Mouse (Mus musculus): ENCODE measurements around the gene Uhmk1. TPM values are rescaled to one million over a fixed set of nuclear protein-coding genes. Genes with fewer than 3 reads are reported as not detected.

The Uhmk1 gene
- polyA plus RNA-seq, 1 experiment from 2014 or later: 6.0 TPM

DNA sequence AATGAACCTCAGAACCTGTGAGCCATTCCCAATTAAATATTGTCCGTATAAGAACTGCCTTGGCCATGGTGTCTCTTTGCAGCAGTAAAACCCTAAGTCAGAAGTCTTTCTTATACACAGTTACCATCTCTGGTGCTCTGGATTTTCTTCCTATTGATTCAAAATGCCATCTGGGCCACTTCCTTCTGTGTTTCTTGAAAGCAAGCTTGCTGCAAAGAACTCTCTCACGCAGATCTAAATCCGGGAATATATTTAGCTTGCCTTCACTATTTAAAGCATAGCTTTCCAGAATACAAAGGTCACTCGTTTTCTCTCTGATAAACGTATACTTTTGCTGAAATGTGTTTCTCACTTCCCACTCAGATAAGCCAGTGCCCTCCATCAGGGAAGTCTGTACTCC, 28.7 kb downstream of the Uhmk1 start:
- Histone ChIP-seq H3K4me3 (ENCODE audit: low read depth, low read length) (no peak overlapping the region), H3K27me3 (ENCODE audit: control insufficient read depth, insufficient read depth, low read depth, low read length) (no peaks in the 10 kb centered on the region), H3K27ac (ENCODE audit: low read length) (no peak overlapping the region), H3K36me3 (ENCODE audit: control insufficient read depth, insufficient read depth) (no peaks in the 10 kb centered on the region), H3K4me2 (ENCODE audit: low read depth, low read length) (no peak overlapping the region), H3K9me3 (replicated peaks; ENCODE audit: control insufficient read depth, low read length) (no peaks in the 10 kb centered on the region), H3K9ac (ENCODE audit: low read depth, low read length) (no peak overlapping the region), H3K4me1 (ENCODE audit: control insufficient read depth, low read depth, low read length) (no peaks in the 10 kb centered on the region)
- WGBS (ENCODE audit: insufficient replicate concordance): 62% methylated on average over 5 of the region's 5 CpGs
- no peak for ATAC-seq (ENCODE audit: low read depth)

DNA sequence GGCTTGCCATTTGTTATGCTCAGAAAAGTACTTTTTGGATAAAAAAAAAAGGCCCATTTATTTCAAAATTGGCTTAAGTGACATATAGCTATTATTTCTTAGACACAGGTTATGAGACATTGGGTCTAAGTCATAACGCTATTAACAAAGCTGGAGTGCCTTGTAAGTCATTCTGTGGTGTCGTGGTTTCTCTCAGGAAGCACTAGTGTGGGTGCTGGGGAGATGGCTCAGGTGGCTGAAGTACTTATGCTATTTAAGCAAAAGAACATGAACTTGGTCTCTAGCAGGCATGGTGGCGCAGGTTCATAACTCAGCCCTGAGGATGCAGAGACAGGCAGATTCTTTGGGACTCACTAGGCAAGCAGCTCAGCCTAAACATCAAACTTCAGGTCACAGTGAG, 30.1 kb downstream of the Uhmk1 start:
- no peak overlapping the region for H3K27ac ChIP-seq (ENCODE audit: low read length)
- no peak overlapping the region for H3K9ac ChIP-seq (ENCODE audit: low read depth, low read length)
- no peaks in the 10 kb centered on the region for H3K27me3 ChIP-seq (ENCODE audit: control insufficient read depth, insufficient read depth, low read depth, low read length)
- 45% methylated on average over 3 of the region's 3 CpGs for WGBS (ENCODE audit: insufficient replicate concordance)
- no peaks in the 10 kb centered on the region for H3K9me3 ChIP-seq (replicated peaks; ENCODE audit: control insufficient read depth, low read length)
- no peak overlapping the region for H3K4me3 ChIP-seq (ENCODE audit: low read depth, low read length)
- ATAC-seq (ENCODE audit: low read depth): no peak
- no peak overlapping the region for H3K4me2 ChIP-seq (ENCODE audit: low read depth, low read length)
- no peaks in the 10 kb centered on the region for H3K4me1 ChIP-seq (ENCODE audit: control insufficient read depth, low read depth, low read length)
- H3K36me3 ChIP-seq (ENCODE audit: control insufficient read depth, insufficient read depth): no peaks in the 10 kb centered on the region

DNA sequence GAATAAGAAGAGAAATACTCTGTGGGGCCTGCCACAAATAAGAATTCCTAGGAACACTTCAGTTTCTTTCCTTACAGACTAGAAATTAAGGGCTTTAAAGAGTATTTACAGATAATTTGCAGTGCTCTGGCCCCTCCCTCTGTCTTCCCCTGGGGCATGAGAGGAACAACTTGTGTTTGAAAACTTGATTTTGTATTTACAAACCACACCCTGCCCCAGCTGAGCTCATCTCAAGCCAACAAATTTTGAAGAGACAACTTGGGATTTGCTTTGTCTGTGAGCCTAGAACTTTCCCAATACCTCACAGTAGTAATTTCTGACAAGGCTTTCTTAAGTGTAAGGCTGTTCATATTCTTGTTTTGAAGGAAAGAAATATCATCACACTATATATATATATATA, 32.5 kb downstream of the Uhmk1 start:
- Histone ChIP-seq H3K27me3 (ENCODE audit: control insufficient read depth, insufficient read depth, low read depth, low read length) (no peaks in the 10 kb centered on the region), H3K27ac (ENCODE audit: low read length) (no peak overlapping the region), H3K4me2 (ENCODE audit: low read depth, low read length) (no peak overlapping the region), H3K36me3 (ENCODE audit: control insufficient read depth, insufficient read depth) (no peaks in the 10 kb centered on the region), H3K9me3 (replicated peaks; ENCODE audit: control insufficient read depth, low read length) (no peaks in the 10 kb centered on the region), H3K9ac (ENCODE audit: low read depth, low read length) (no peak overlapping the region), H3K4me1 (ENCODE audit: control insufficient read depth, low read depth, low read length) (peaks cover 3% of the 10 kb centered on the region), H3K4me3 (ENCODE audit: low read depth, low read length) (no peak overlapping the region)
- no peak for ATAC-seq (ENCODE audit: low read depth)

DNA sequence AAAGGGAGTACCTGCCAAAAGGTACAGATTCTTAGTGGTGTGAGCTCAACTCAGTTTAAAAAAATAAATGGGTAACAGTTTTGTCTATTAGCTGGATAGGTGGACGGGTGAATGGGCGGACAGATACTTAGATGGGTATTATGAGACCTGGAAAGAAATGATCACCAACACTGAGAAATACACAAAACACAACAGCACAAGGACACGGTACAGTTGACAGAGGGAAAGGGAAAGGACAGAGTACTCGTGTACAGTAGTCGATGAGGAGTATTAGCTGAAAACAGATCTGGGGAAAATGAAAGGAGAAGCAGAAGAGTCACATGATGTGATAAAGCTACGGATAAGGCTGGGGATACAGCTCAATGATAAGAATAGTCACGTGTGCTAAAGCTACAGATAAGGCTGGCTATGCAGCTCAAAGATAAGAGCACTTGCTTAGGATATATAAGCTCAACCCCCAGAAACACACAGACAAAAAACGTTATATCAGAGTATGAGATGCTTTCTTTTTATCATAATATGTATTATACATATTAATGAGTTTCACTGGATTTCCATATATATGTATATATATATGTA, 38.4 kb downstream of the Uhmk1 start:
- peak overlapping the region; percentile 86 for H3K27ac ChIP-seq (ENCODE audit: low read length)
- WGBS (ENCODE audit: insufficient replicate concordance): 28% methylated on average over 8 of the region's 8 CpGs

DNA sequence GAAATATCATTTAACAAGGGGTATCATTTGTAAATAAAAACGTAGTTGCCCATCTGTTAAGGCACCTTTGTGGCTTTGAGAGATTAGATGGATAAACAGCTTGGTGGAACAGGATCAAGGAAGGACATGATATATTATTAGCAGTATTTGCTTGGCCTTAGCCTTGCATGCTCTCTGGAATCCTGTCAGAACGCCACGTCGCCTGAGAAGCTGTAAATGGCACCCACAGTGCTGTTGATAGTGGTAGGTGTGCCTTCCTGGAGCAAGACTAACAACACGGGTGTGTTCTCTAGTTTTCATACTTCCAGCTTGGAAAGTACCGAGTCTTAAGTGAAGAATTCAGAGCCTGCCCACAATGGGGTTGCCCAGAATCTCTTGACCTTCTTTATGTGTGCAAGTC, 39.3 kb downstream of the Uhmk1 start:
- Histone ChIP-seq H3K9ac (ENCODE audit: low read depth, low read length) (peak overlapping the region; percentile 26; the same call in 1 of the 2 replicates), H3K4me3 (ENCODE audit: low read depth, low read length) (no peak overlapping the region), H3K4me2 (ENCODE audit: low read depth, low read length) (peak overlapping the region; percentile 97)

More for the DNA sequence above, 38.4 kb downstream of the Uhmk1 start:
- ATAC-seq (ENCODE audit: low read depth): peak; percentile 10
- Histone ChIP-seq H3K4me3 (ENCODE audit: low read depth, low read length) (0 out of 2 replicates have a peak overlapping the region, but pooled peaks have one; percentile 11), H3K4me1 (ENCODE audit: control insufficient read depth, low read depth, low read length) (peaks cover 33% of the 10 kb centered on the region), H3K9ac (ENCODE audit: low read depth, low read length) (peak overlapping the region; percentile 18; the same call in 1 of the 2 replicates), H3K4me2 (ENCODE audit: low read depth, low read length) (peak overlapping the region; percentile 57), H3K9me3 (replicated peaks; ENCODE audit: control insufficient read depth, low read length) (no peaks in the 10 kb centered on the region), H3K27me3 (ENCODE audit: control insufficient read depth, insufficient read depth, low read depth, low read length) (no peaks in the 10 kb centered on the region), H3K36me3 (ENCODE audit: control insufficient read depth, insufficient read depth) (no peaks in the 10 kb centered on the region)

DNA sequence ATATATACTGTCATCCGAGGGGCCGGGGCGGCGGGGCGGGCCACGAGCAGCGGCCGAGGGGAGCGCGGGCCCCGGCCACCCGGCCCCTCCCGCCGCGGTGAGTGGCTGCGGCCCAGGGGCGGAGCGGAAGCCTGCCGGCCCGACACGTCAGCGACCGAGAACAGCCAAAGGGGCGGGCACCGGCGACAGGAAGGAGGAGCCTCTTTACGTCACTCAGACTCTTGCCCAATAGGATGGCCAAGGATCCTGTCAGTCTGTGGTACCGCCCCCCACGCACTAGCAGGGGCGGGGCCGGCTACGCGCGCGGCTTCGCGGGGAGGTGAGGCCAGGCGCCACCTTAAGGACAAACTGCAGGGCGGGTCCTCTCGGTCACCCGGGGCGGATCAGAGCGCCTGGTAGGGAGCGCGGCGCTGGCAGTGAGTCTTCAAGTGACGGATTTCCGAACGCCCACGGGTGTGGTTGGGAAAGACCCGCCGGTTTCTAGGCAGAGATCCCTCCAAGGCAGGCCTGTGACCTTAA, 40.3 kb downstream of the Uhmk1 start, which contains the start of gene Uap1:
TSS of gene Uap1 (minus strand) at position 144 of the 519 bp plus-strand sequence.
- under 1% methylated on average over 52 of the region's 52 CpGs for WGBS (ENCODE audit: insufficient replicate concordance)
- Histone ChIP-seq H3K9ac (ENCODE audit: low read depth, low read length) (peak within 1 kb of the TSS; percentile 94), H3K27ac (ENCODE audit: low read length) (peak within 1 kb of the TSS; percentile 97), H3K36me3 (ENCODE audit: control insufficient read depth, insufficient read depth) (no peaks in the 10 kb centered on the region), H3K27me3 (ENCODE audit: control insufficient read depth, insufficient read depth, low read depth, low read length) (no peaks in the 10 kb centered on the region), H3K4me3 (ENCODE audit: low read depth, low read length) (peak within 1 kb of the TSS; percentile 89), H3K9me3 (replicated peaks; ENCODE audit: control insufficient read depth, low read length) (no peaks in the 10 kb centered on the region), H3K4me1 (ENCODE audit: control insufficient read depth, low read depth, low read length) (peaks cover 33% of the 10 kb centered on the region), H3K4me2 (ENCODE audit: low read depth, low read length) (peak within 1 kb of the TSS; percentile 97)
- ATAC-seq (ENCODE audit: low read depth): peak; percentile 93

More for the DNA sequence above, 39.3 kb downstream of the Uhmk1 start:
- Histone ChIP-seq H3K36me3 (ENCODE audit: control insufficient read depth, insufficient read depth) (no peaks in the 10 kb centered on the region), H3K9me3 (replicated peaks; ENCODE audit: control insufficient read depth, low read length) (no peaks in the 10 kb centered on the region), H3K27me3 (ENCODE audit: control insufficient read depth, insufficient read depth, low read depth, low read length) (no peaks in the 10 kb centered on the region), H3K4me1 (ENCODE audit: control insufficient read depth, low read depth, low read length) (peaks cover 33% of the 10 kb centered on the region), H3K27ac (ENCODE audit: low read length) (peak overlapping the region; percentile 86)
- no peak for ATAC-seq (ENCODE audit: low read depth)
- WGBS (ENCODE audit: insufficient replicate concordance): 25% methylated on average over 6 of the region's 6 CpGs

DNA sequence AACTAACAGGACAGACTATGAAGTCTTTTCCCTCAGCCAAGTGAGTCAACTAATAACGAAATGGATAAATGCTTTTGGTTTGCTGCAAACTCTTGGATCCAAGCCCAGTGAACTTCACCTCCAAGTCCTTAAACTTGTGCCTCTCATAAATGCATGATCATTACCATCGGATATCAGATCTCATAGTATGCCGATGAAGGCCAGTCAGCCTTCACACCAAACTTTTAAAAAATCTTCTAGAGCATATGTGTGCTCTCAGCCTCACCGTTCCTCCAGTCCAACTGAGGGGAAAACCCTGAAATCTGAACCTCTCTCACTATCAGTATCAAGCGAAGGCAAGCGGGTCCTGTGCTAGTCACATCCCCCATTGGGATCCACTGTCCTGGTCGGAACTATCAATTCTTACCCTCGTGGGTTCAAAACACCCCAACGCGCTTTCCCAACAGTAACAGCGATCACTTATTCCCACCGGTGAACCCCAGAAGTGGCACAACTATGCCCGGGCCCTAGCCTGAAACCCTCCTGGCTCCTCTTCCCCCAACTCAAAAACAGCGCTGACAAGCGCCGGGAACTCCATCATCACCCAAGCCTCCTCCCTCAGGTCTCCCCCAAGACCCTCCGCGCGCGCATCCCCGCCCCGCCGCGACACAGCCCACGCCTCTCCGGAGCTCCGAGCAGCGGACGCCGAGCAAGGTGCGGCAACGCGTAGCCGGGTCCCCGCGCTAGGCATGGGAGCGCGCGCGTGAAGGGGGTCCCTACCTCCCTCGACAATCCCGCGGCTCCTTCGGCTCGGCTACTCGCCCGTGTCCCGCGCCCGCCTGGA, 41.0 kb downstream of the Uhmk1 start:
- under 1% methylated on average over 50 of the region's 50 CpGs for WGBS (ENCODE audit: insufficient replicate concordance)
- peak; percentile 44 for ATAC-seq (ENCODE audit: low read depth)
- Histone ChIP-seq H3K9me3 (replicated peaks; ENCODE audit: control insufficient read depth, low read length) (no peaks in the 10 kb centered on the region), H3K27ac (ENCODE audit: low read length) (peak overlapping the region; percentile 89), H3K4me1 (ENCODE audit: control insufficient read depth, low read depth, low read length) (peaks cover 33% of the 10 kb centered on the region), H3K36me3 (ENCODE audit: control insufficient read depth, insufficient read depth) (no peaks in the 10 kb centered on the region), H3K27me3 (ENCODE audit: control insufficient read depth, insufficient read depth, low read depth, low read length) (no peaks in the 10 kb centered on the region), H3K9ac (ENCODE audit: low read depth, low read length) (peak overlapping the region; percentile 94), H3K4me2 (ENCODE audit: low read depth, low read length) (peak overlapping the region; percentile 58), H3K4me3 (ENCODE audit: low read depth, low read length) (peak overlapping the region; percentile 89)

DNA sequence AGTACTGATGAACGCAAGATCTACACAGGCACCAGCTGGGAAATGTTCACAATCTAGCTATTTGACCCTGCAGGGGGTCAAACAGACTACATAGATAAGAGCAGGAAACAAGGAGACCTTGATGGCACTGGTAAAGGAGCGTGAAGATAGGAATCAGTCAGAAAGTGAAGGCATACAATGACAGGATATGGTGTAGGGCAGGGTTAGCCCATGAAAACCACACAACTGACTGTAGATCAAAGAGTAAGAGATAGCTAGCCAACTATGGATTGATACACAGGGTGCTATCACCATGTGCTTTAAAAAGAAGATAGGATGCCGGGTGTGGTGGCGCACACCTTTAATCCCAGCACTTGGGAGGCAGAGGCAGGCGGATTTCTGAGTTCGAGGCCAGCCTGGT, 47.4 kb downstream of the Uhmk1 start:
- 59% methylated on average over 6 of the region's 6 CpGs for WGBS (ENCODE audit: insufficient replicate concordance)
- Histone ChIP-seq H3K36me3 (ENCODE audit: control insufficient read depth, insufficient read depth) (peaks cover 8% of the 10 kb centered on the region; the same call in 1 of the 2 replicates), H3K4me3 (ENCODE audit: low read depth, low read length) (no peak overlapping the region), H3K9ac (ENCODE audit: low read depth, low read length) (no peak overlapping the region), H3K27ac (ENCODE audit: low read length) (no peak overlapping the region), H3K9me3 (replicated peaks; ENCODE audit: control insufficient read depth, low read length) (no peaks in the 10 kb centered on the region), H3K4me2 (ENCODE audit: low read depth, low read length) (no peak overlapping the region), H3K27me3 (ENCODE audit: control insufficient read depth, insufficient read depth, low read depth, low read length) (no peaks in the 10 kb centered on the region), H3K4me1 (ENCODE audit: control insufficient read depth, low read depth, low read length) (peaks cover 11% of the 10 kb centered on the region)
- ATAC-seq (ENCODE audit: low read depth): no peak

DNA sequence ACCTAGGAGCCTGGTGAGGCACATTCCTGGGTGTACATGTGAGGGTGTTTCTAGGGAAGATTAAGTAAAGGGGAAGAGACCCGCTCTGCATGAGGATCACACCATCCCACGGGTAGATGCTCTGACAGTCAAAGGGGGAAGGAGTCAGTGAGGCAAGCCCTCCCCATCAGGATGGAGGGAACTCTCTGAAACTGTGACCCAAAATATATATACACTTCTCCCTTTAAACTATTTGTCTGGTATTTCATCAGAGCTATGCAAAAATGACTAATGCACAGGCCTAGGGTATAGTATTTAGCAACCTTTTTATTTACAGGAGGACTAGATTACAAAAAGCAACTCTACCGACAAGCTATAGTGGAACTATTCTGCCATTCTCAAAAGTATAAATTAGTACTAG, 50.3 kb downstream of the Uhmk1 start:
- no peak overlapping the region for H3K9ac ChIP-seq (ENCODE audit: low read depth, low read length)
- peaks cover 8% of the 10 kb centered on the region for H3K36me3 ChIP-seq (ENCODE audit: control insufficient read depth, insufficient read depth)
- H3K27ac ChIP-seq (ENCODE audit: low read length): no peak overlapping the region
- 69% methylated on average over 3 of the region's 3 CpGs for WGBS (ENCODE audit: insufficient replicate concordance)
- no peaks in the 10 kb centered on the region for H3K9me3 ChIP-seq (replicated peaks; ENCODE audit: control insufficient read depth, low read length)
- H3K4me1 ChIP-seq (ENCODE audit: control insufficient read depth, low read depth, low read length): peaks cover 8% of the 10 kb centered on the region
- H3K4me3 ChIP-seq (ENCODE audit: low read depth, low read length): no peak overlapping the region
- no peak for ATAC-seq (ENCODE audit: low read depth)
- no peak overlapping the region for H3K4me2 ChIP-seq (ENCODE audit: low read depth, low read length)
- no peaks in the 10 kb centered on the region for H3K27me3 ChIP-seq (ENCODE audit: control insufficient read depth, insufficient read depth, low read depth, low read length)
